Mouse (Mus musculus): ENCODE results near the gene Ephb2. TPM values are rescaled to one million over a fixed set of nuclear protein-coding genes. Genes with fewer than 3 reads are reported as not detected.

Gene Ephb2
- total RNA-seq (2021), result 10 to 100 TPM; 40.5 to 43.9 TPM
- long read RNA-seq, experiment 1, full-length matches to known transcripts, result 2 of 6 reads
- long read RNA-seq, experiment 1, partial matches to known transcripts, result 3 of 6 reads
- long read RNA-seq, experiment 1, other reads (novel, unspliced or antisense), result 1 of 6 reads
- long read RNA-seq, experiment 2, full-length matches to known transcripts, result 1 of 10 reads
- long read RNA-seq, experiment 2, partial matches to known transcripts, result 1 of 10 reads
- long read RNA-seq, experiment 2, other reads (novel, unspliced or antisense), result 8 of 10 reads

- DNase-seq (ENCODE audit: low spot score in 2 of 2), result peak; percentile 84 to 89
Measured at GRCm38 (mm10) chr4:136835621-136836386, at the start of gene Ephb2. TSS of gene Ephb2 (minus strand) at chr4:136835988.

DNA sequence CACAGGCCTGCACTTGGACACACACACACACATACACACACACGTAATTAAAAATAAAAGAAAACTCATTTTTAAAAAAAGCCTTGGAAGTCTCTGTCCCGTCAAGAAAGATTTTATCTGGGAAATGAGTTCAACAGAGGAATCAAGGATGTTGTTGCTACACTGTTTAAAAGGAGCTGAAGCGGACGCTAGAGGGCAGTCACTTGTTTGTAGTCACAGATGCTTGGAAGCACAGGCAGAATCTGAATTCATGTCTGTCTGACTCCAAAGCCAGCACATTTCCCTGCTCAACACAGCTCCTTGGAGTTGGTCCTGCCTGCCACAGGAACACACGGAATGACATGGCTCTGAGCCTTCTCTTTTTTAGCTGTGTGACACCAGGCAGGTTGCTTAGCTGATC is 42.8 kb upstream of the Ephb2 start:
- DNase-seq (ENCODE audit: low spot score in 2 of 2), result no peak

- DNase-seq (ENCODE audit: low spot score in 2 of 2), result no peak
Measured at GRCm38 (mm10) chr4:136878171-136878570, 42.4 kb upstream of the Ephb2 start.

- DNase-seq (ENCODE audit: low spot score in 2 of 2), result peak in 1 of 2 experiments; percentile 49
Measured at GRCm38 (mm10) chr4:136876971-136877370, 41.2 kb upstream of the Ephb2 start.

DNA sequence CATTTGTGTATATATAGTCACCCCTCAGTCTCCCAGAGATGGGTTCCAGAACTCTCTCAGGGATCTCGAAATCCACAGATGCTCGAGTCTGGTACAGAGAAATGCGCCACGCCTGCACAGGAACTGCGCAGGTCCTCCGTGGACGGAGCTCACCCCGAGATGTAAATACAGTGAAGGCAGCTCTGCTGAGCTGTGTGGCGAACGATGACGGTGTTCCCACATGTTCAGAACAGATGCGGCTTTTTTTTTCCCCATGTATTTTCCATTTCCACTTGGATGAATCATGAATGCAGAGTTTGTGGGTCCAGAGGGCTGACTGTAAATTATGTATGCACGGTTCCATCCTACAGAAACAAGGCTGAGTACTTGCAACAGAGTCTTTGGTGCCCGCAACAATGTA is 39.2 kb upstream of the Ephb2 start:
- DNase-seq (ENCODE audit: low spot score in 2 of 2), result no peak

DNA sequence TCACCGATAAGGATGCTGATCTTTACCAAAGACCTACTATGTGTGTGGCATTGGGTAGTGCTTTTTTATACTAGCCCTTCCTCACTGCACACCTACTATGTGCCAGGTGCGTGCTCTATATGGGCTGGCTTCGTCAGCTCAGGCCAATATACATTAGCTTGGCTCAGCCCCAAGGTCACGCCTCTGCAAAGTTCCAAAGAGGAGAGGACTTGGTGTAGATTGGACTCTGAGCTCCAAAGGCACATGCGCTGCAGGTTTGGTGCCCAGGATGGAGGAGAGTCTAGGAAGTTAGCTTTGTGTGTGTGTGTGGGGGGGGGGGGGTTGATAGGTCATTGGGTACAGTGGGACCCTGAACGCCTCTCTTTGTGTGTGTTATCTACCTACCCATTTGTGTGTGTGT is 32.6 kb upstream of the Ephb2 start:
- no peak for DNase-seq (ENCODE audit: low spot score in 2 of 2)

GRCm38 (mm10) chr4:136867690-136868345 is 32.0 kb upstream of the Ephb2 start:
- DNase-seq (ENCODE audit: low spot score in 2 of 2), result no peak

DNA sequence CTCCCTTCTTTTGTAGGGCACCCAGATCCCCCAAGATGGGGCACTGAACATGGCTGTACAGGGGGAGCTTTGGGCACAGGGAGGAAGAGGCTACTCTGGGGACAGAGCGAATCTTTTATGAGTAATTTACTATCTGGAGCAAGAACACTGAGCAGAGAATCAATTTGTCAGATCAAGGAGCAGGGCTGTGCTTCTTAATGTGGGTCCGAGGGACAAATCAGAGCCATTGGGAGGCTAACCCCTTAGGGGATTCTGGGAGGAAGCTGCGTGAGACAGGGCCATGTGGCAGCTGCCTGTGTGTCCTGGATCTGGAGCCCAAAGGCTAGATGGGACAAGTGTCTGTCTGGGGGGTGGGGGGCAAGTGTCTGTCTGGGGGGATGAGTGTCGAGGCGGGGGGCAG is 29.7 kb upstream of the Ephb2 start:
- DNase-seq (ENCODE audit: low spot score in 2 of 2), result no peak

DNA sequence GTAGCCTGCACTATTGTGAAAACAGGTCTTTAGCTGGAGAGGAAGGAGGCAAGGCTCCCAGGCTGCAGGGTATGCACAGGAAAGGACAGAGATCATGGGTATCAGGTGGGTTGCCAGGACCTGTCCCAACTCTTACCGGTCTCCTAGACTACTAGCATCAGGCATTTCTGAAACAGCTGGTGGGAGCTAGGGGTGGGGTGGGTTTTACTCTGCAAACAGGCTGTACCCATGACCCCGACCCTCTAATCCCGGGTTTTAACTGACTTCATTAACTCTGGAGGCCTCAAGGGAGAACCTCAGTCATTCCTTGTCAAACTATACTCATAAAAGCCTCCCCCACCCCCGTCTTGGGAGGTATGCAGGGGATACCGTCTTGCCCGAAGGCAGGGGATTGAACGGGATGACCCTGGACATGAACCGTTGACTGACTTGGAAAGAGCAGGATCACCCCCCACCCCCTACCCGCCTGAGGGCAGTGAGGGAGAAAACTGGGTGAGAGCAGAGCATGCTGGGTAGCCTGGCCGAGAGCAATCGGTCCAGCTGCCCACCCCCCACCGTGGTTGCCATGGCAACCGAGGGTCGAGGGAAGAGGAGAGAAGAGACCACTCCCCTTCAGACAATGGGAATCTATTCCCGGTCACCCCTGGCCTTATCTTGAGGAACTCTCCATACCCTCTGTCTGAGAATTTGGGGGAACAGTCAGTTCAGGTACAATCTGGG is 29.1 kb upstream of the Ephb2 start:
- DNase-seq (ENCODE audit: low spot score in 2 of 2), result no peak

GRCm38 (mm10) chr4:136863517-136863916 is 27.7 kb upstream of the Ephb2 start:
- no peak for DNase-seq (ENCODE audit: low spot score in 2 of 2)

DNA sequence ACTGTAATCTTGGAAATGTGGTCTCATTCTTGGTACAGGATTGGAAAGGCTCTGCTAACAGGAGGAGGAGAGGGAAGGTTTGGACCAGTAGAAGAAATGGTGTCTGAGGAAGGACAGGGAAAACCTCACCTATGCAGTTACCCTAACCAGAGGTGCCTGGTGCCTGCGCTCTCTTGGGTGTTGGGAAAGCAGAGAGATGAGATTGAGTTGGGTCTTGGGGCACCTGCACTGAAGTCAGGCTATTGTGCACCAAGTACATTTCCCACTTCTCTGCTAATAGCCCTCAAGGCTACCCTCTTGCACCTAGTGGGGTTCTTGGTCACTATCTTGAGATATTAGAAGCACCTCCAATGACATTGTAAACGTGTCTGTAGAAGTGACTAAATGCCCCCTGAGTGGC is 26.6 kb upstream of the Ephb2 start:
- DNase-seq (ENCODE audit: low spot score in 2 of 2), result no peak

DNA sequence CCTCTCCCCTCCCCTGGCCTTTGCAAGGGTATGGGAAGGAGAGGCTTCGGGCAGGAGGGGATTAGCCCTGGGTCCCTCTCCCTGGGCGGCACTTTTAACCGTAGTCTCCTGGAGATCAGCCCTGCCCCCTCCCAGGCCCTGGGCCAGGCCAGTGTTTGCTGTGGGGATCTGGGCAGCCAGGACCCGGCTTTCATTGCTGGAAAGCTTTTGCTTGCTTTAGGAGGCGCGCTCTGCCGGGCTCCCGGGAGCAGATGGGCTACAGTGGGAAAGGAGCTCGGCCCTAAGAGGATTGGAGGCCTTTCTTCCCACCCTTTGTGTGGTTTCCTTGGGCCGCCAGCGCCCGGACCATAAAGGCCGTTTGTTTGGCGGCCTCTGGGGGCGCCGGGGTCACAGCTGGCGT is 26.0 kb upstream of the Ephb2 start:
- DNase-seq (ENCODE audit: low spot score in 2 of 2), result no peak

DNA sequence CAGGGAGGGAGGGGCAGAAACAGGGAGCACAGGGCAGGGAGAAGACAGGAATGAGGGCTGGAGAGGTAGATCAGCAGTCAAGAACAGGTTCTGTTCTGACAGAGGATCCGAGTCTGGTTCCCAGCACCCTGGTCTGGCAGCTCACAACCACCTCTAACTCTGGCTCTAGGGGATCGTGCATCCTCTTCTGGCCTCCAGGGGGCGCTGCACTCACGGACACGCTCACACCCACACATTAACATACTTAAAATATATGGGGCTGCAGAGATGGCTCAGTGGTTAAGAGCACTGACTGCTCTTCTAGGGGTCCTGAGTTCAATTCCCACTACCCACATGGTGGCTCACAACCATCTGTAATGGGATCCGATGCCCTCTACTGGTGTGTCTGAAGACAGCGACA is 24.2 kb upstream of the Ephb2 start:
- DNase-seq (ENCODE audit: low spot score in 2 of 2), result no peak

- DNase-seq (ENCODE audit: low spot score in 2 of 2), result no peak
Measured at GRCm38 (mm10) chr4:136855081-136855480, 19.3 kb upstream of the Ephb2 start.

DNA sequence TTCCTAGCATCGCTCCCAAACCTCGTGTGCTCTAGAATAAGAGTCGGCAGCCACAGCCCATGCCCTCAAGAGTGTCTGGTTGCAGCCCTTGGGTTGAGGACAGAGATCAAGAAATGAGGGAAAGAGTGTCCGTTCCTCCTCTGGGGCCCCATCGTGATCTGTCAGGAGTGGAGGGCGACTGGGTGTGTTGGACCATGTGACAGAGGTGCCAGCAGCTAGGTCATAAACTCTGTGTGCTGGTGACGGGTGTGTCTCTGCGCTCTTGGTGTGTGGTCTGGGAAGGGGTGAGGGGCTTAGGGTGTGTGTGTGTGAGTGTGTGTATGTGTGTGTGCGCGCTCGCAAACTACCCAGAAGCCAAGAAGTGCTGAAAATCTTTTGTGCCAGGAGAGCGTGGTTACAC is 17.2 kb upstream of the Ephb2 start:
- no peak for DNase-seq (ENCODE audit: low spot score in 2 of 2)

GRCm38 (mm10) chr4:136852119-136852518 is 16.3 kb upstream of the Ephb2 start:
- DNase-seq (ENCODE audit: low spot score in 2 of 2), result no peak

DNA sequence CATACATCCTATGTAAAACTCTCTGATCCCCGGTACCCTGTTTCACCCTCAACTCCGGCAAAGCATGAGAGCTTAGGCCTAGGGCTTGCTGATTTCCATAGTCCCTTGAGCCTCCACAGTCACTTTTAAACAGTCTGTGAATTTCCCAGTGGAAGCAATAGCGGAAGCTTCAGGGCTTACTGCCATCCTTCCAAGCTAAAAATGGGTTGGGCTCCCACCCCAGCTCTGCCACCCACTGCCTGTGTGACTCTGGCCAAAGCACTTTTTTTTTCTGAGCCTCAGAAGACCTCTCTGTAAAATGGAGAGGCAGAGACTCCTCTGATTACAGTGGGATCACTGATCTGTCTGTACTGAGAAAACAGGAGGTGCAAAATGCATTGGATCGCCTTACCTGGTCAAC is 12.8 kb upstream of the Ephb2 start:
- DNase-seq (ENCODE audit: low spot score in 2 of 2), result no peak

DNA sequence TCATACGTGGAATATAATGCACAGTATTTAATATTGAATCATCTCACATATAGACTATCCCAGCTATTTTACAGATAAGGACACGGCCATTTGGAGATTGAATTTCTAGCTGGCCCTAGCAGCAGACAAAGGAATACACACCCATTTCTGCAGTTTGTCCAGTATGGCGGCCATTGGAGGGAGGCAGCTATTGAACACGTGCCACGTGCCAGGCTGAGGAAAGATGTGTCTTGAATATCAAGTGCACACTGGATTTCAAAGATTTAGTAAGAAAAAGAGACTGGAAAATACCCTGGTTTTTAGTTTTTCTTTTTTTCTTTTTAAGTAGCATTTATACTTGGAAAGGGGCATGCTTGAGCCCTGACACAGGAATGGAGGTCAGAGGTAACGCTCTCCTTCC is 11.4 kb upstream of the Ephb2 start:
- DNase-seq (ENCODE audit: low spot score in 2 of 2), result no peak

DNA sequence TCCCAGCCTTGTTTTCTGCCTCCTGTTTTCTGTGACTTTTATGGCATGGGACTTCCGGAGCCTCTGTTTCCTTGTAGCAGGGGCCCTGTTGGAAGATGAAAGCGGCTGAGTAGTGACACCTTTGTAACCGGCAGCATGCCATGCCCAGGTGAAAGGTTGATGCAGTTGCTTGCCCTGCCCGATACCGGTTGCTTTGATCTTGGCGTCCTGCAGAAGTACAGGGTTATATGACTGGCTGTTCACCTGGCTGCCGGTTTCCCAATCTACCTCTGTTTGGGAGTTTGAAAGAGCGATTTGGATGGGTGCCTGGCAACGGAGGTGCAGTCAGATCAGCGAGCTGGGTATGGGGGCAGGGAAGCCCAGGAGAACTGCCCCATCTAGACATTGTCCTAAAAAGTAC is 7.0 kb upstream of the Ephb2 start:
- no peak for DNase-seq (ENCODE audit: low spot score in 2 of 2)

GRCm38 (mm10) chr4:136842033-136842432 is 6.2 kb upstream of the Ephb2 start:
- no peak for DNase-seq (ENCODE audit: low spot score in 2 of 2)

DNA sequence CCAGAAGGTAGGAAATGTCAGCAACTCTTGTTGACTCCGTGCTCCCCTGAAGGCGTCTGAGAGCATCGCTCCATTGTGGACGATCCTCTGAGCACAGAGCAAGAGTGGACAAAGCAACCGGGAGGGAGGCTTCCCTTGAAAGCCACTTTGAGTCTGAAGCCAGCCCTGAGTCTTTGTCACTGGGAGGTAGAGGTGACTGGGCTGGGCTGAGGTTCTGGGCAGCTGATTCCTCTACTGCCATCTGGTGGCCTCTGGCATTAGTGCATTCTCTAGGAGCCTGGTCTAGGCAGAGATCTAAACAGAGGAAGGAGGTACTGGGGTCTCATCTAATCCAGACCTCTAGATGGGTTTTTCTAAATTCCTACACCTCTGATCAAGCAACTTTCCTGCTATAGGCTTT is 5.3 kb upstream of the Ephb2 start:
- peak; percentile 80 to 86 for DNase-seq (ENCODE audit: low spot score in 2 of 2)

DNA sequence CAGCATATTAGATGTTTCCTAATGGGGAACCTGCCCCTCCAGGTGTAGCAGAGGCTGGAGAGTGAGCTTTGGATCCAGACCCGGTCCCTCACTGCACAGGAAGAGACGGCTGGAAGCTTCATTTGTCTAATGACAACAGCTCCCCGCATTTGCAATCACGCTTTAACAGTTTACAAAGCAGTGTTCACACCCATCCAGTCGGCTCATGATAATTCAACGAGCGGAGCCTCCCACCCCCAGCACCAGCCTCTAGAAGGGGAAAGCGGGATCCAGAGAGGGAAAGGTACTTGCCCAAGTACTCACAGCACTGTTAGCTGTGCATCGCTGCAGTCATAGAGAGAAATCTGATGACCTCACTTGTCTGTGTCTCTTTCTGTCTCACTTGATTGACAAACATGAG is 2.7 kb upstream of the Ephb2 start:
- no peak for DNase-seq (ENCODE audit: low spot score in 2 of 2)
